Comparison of ENCODE assay signal across 8 mouse cellular contexts in the genomic region with DNA sequence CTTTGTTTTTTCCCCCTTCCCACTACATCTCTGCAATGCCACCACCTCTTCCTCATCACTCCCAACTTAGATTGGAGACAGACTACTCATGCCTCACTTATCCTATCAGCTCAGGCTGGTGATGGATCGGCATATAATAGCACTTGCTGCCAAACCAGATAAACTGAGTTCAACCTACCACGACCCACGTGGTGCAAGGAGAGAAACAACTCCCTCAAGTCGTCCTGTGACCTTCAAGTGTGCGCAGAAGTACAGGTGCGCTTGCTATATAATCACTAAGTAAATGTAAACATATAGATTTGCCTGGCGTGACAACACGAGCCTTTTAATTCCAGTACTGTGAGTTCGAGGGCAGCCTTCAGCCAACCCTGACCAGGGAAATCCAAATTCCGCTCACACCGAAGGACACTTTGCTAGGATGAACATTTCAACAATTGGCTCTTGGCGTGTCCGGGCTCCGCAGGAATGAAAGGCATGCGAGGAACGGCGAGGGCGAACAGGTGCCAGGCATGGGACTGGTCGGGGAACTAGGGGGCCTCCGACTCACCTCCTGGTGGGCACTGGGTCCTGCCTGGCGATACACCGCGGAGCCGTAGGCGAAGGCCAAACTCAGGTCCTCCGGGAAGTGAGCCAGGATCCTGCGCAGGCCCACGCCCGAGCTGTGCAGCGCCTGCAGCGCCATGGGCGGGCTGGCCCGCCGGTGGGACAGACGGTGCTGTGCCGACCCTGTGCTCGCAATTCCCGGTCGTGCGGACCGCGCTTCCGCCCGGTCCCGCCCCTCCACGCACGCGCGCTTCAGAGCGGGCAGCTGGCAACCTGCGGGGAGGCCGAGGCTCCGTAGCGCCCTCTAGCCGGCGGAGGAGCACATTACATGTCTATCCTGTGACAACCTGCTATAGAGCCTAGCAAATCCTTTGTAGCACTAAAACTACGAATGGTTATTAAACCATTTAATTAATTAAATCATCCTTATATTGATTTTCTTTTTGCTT. TPM values are rescaled to one million over a fixed set of nuclear protein-coding genes. Genes with fewer than 3 reads are reported as not detected.
DNase-seq lines count a peak whose midpoint lies in the region; ATAC-seq and TF ChIP-seq lines count a peak whose summit lies in the region.

Gene Tamm41, minus strand, starts transcription at position 774 of the 992 bp plus-strand sequence.

- peak; percentile 65 for DNase-seq in ES-E14 (ENCODE audit: low read depth, low spot score)
- peak; percentile 87 for DNase-seq in cerebellum, adult 11 months
- DNase-seq in forebrain, embryonic 14.5 days (ENCODE audit: low spot score), result peak; percentile 92
- peak; percentile 89 to 92 for DNase-seq in heart, postnatal 10 days
- peak; percentile 93 to 94 for DNase-seq in kidney, postnatal 4 days
- DNase-seq in liver, postnatal 0 days, result peak; percentile 90

- in situ Hi-C loops in ES-E14 (cut with MboI; ENCODE audit: low sequenced_read_pairs in 2 of 2, unreplicated experiment in 2 of 2), result no loop called here

- peak; percentile 98 for TF ChIP-seq CTCF in liver, postnatal 0 days (IDR thresholded peaks at IDR 0.05; ENCODE audit: low read depth)
- TF ChIP-seq CTCF in testis, adult 2 months (IDR thresholded peaks at IDR 0.05; ENCODE audit: control insufficient read depth, insufficient read depth, insufficient replicate concordance, low read depth, low read length), result peak; percentile 98

- peak within 1 kb of the TSS; percentile 85 for H3K9ac ChIP-seq in ES-E14 (ENCODE audit: insufficient read depth, low read depth, low read length, poor library complexity, severe bottlenecking)
- peak within 1 kb of the TSS; percentile 87 for H3K9ac ChIP-seq in forebrain, embryonic 14.5 days (ENCODE audit: low read length)
- peak within 1 kb of the TSS; percentile 81 for H3K9ac ChIP-seq in liver, postnatal 0 days (replicated peaks)
- H3K9ac ChIP-seq in neural tube, embryonic 13.5 days, result peak within 1 kb of the TSS; percentile 88

- ATAC-seq in forebrain, embryonic 14.5 days, result peak; percentile 97
- peak; percentile 94 for ATAC-seq in liver, postnatal 0 days
- peak; percentile 94 for ATAC-seq in neural tube, embryonic 13.5 days (ENCODE audit: low read depth)

- no peaks in the 10 kb centered on the region for H3K9me3 ChIP-seq in ES-E14 (ENCODE audit: control insufficient read depth, insufficient read depth, low read depth, low read length)
- H3K9me3 ChIP-seq in forebrain, embryonic 14.5 days (replicated peaks; ENCODE audit: control insufficient read depth, low read length), result no peaks in the 10 kb centered on the region
- H3K9me3 ChIP-seq in liver, postnatal 0 days (ENCODE audit: low read length), result no peaks in the 10 kb centered on the region
- H3K9me3 ChIP-seq in neural tube, embryonic 13.5 days, result no peaks in the 10 kb centered on the region

- H3K4me3 ChIP-seq in ES-E14 (ENCODE audit: insufficient read depth in 1 of 2, low read depth in 1 of 2, low read length in 2 of 2, poor library complexity in 1 of 2, severe bottlenecking in 1 of 2), result peak within 1 kb of the TSS; percentile 77 to 81
- H3K4me3 ChIP-seq in forebrain, embryonic 14.5 days (ENCODE audit: low read depth, low read length), result peak within 1 kb of the TSS; percentile 93
- H3K4me3 ChIP-seq in liver, postnatal 0 days (ENCODE audit: low read depth, low read length), result peak within 1 kb of the TSS; percentile 97
- peak within 1 kb of the TSS; percentile 92 for H3K4me3 ChIP-seq in neural tube, embryonic 13.5 days
- H3K4me3 ChIP-seq in testis, adult 2 months (ENCODE audit: control insufficient read depth, low read depth, low read length), result peak within 1 kb of the TSS; percentile 92

- peak; percentile 79 for TF ChIP-seq POLR2A in testis, adult 2 months (IDR thresholded peaks at IDR 0.05; ENCODE audit: control insufficient read depth, low read depth, low read length)

- H3K27ac ChIP-seq in ES-E14 (ENCODE audit: insufficient read depth, low read depth, low read length, poor library complexity, severe bottlenecking), result no peak within 1 kb of the TSS
- H3K27ac ChIP-seq in forebrain, embryonic 14.5 days (ENCODE audit: low read depth, low read length), result no peak within 1 kb of the TSS
- peak within 1 kb of the TSS; percentile 22; the same call in 1 of the 2 replicates for H3K27ac ChIP-seq in liver, postnatal 0 days (ENCODE audit: low read depth)
- H3K27ac ChIP-seq in neural tube, embryonic 13.5 days (replicated peaks), result no peak within 1 kb of the TSS
- H3K27ac ChIP-seq in testis, adult 2 months (ENCODE audit: control insufficient read depth, insufficient read depth, low read depth, low read length), result peak within 1 kb of the TSS; percentile 25

- peaks cover 16% of the 10 kb centered on the region for H3K36me3 ChIP-seq in ES-E14 (ENCODE audit: control insufficient read depth, insufficient read depth, low read length, poor library complexity, severe bottlenecking)
- peaks cover 21% of the 10 kb centered on the region for H3K36me3 ChIP-seq in forebrain, embryonic 14.5 days (ENCODE audit: control insufficient read depth, insufficient read depth, low read length)
- peaks cover 7% of the 10 kb centered on the region for H3K36me3 ChIP-seq in liver, postnatal 0 days (replicated peaks; ENCODE audit: insufficient read depth, low read length)
- peaks cover 24% of the 10 kb centered on the region for H3K36me3 ChIP-seq in neural tube, embryonic 13.5 days
- no peaks in the 10 kb centered on the region for H3K36me3 ChIP-seq in testis, adult 2 months (ENCODE audit: control insufficient read depth, insufficient read depth, low read length)

- peak within 1 kb of the TSS; percentile 86 for H3K4me2 ChIP-seq in forebrain, embryonic 14.5 days (ENCODE audit: low read length)
- peak within 1 kb of the TSS; percentile 85 for H3K4me2 ChIP-seq in liver, postnatal 0 days (ENCODE audit: low read depth, low read length)
- peak within 1 kb of the TSS; percentile 70 for H3K4me2 ChIP-seq in neural tube, embryonic 13.5 days

- WGBS in forebrain, embryonic 14.5 days, result under 1% methylated on average over 57 of the region's 57 CpGs
- under 1% methylated on average over 57 of the region's 57 CpGs for WGBS in liver, postnatal 0 days (ENCODE audit: insufficient replicate concordance)
- 1% methylated on average over 57 of the region's 57 CpGs for WGBS in neural tube, embryonic 13.5 days

- intact Hi-C loops in heart, postnatal 10 days (cut with DNase I), result loop anchor here (5.0 to 10.0 kb wide), 3 partner anchors 183 to 313 kb away; no protein-coding TSS in a partner anchor

- H3K4me1 ChIP-seq in ES-E14 (ENCODE audit: control insufficient read depth in 2 of 2, insufficient read depth in 2 of 2, low read length in 2 of 2, poor library complexity in 1 of 2), result no peaks in the 10 kb centered on the region
- peaks cover 8% of the 10 kb centered on the region for H3K4me1 ChIP-seq in forebrain, embryonic 14.5 days (ENCODE audit: control insufficient read depth, insufficient read depth, low read length)
- H3K4me1 ChIP-seq in liver, postnatal 0 days (ENCODE audit: insufficient read depth), result peaks cover 6% of the 10 kb centered on the region
- H3K4me1 ChIP-seq in neural tube, embryonic 13.5 days (replicated peaks), result peaks cover 21% of the 10 kb centered on the region
- H3K4me1 ChIP-seq in testis, adult 2 months (ENCODE audit: control insufficient read depth, insufficient read depth, low read length), result peaks cover 2% of the 10 kb centered on the region; the same call in 1 of the 2 replicates

- TF ChIP-seq EP300 in liver, postnatal 0 days (IDR thresholded peaks at IDR 0.05; ENCODE audit: low read depth), result no peak

- H3K27me3 ChIP-seq in forebrain, embryonic 14.5 days (replicated peaks; ENCODE audit: control insufficient read depth, insufficient read depth, low read length), result no peaks in the 10 kb centered on the region
- H3K27me3 ChIP-seq in liver, postnatal 0 days (ENCODE audit: insufficient read depth, low read length), result no peaks in the 10 kb centered on the region
- H3K27me3 ChIP-seq in neural tube, embryonic 13.5 days, result no peaks in the 10 kb centered on the region
- no peaks in the 10 kb centered on the region for H3K27me3 ChIP-seq in testis, adult 2 months (ENCODE audit: control insufficient read depth, insufficient read depth, low read length)

TF ChIP-seq in ES-E14, 5 proteins besides CTCF, POLR2A, EP300 and RAD21:
- no peak for TF ChIP-seq ZC3H11A (IDR thresholded peaks at IDR 0.05; ENCODE audit: borderline replicate concordance, low read depth, low read length)
- TF ChIP-seq HCFC1 (IDR thresholded peaks at IDR 0.05; ENCODE audit: borderline replicate concordance, insufficient read depth, low read length), result peak; percentile 64; the same call in 1 of the 2 replicates
- TF ChIP-seq MAFK (IDR thresholded peaks at IDR 0.05; ENCODE audit: insufficient read depth, low read depth, low read length), result no peak

RNA-seq across cellular contexts. Expression of gene Tamm41, which starts in this region (rescaled TPM):
- total RNA-seq in ES-E14 (2012; rRNA removed), result 35.7 and 39.9 TPM in 2 replicates
- polyA plus RNA-seq in forebrain, embryonic 14.5 days (2014; fragmentation: Nextera tagmentation; extraction: Ambion mirVana), result 64.8 and 69.6 TPM in 2 replicates
- 10 to 100 TPM; 18.1 to 19.5 TPM for total RNA-seq in heart, postnatal 10 days (2021)
- 15.1 and 18.4 TPM in 2 replicates for polyA plus RNA-seq in liver, postnatal 0 days (2015; fragmentation: Nextera tagmentation; extraction: Ambion mirVana)
- 43.2 and 45.4 TPM in 2 replicates for polyA plus RNA-seq in neural tube, embryonic 13.5 days (2015; fragmentation: Nextera tagmentation; extraction: Ambion mirVana)
- polyA plus RNA-seq in testis, adult 2 months (2012; rRNA removed), result 13.0 and 14.1 TPM in 2 replicates

Comparison
In these comparisons a context has a peak if more than half of its experiments do, and no peak if none do; other contexts are left out.
1. H3K27ac ChIP-seq: peak in liver, postnatal 0 days (single experiment) and testis, adult 2 months (single experiment); none in ES-E14 (single experiment), forebrain, embryonic 14.5 days (single experiment) and neural tube, embryonic 13.5 days (single experiment).
2. Peak in every context shown above with its lines, with median percentiles within 50 percentile points of each other: DNase-seq, H3K4me3 ChIP-seq, H3K9ac ChIP-seq, ATAC-seq and H3K4me2 ChIP-seq.